Mouse (Mus musculus) MEL (cell line): Measurements from ENCODE around the gene Bcas3. TPM values are rescaled to one million over a fixed set of nuclear protein-coding genes. Genes with fewer than 3 reads are reported as not detected.

Experiments
- DNase-seq: peaks from one replicate; pipeline ENCODE4 v3.0.0; 2011; ENCODE audit warnings: low read depth, low spot score
- H3K27ac ChIP-seq: 2 replicates; pipeline ENCODE4 v1.5.1; 2012; ENCODE audit warnings: low read depth, mild to moderate bottlenecking, control low read depth, low read length, moderate library complexity; ENCODE audit not compliant: control insufficient read depth
- H3K27me3 ChIP-seq, 2 experiments: fragments of 150-350 bp in 1 of 2; sonication (generic) in 1 of 2; 2 replicates each; pipeline ENCODE4 v1.6.1; 2012; ENCODE audit warnings: low read length in 2 of 2, mild to moderate bottlenecking in 2 of 2, improper control_type of control experiment in 1 of 2, moderate library complexity in 1 of 2; ENCODE audit not compliant: insufficient read depth in 2 of 2, control insufficient read depth in 1 of 2
- H3K36me3 ChIP-seq, 2 experiments: 2 replicates each; pipeline ENCODE4 v1.6.1; 2012 to 2014; ENCODE audit warnings: low read length in 2 of 2, improper control_type of control experiment in 1 of 2, inconsistent platforms in 1 of 2, mild to moderate bottlenecking in 1 of 2; ENCODE audit not compliant: insufficient read depth in 2 of 2, control insufficient read depth in 1 of 2
- H3K4me1 ChIP-seq, 2 experiments: fragments of 150-350 bp in 1 of 2; sonication (generic) in 1 of 2; 2 replicates each; pipeline ENCODE4 v1.6.1; 2012; ENCODE audit warnings: low read length in 2 of 2, improper control_type of control experiment in 1 of 2, mild to moderate bottlenecking in 1 of 2; ENCODE audit not compliant: insufficient read depth in 2 of 2, control insufficient read depth in 1 of 2
- H3K4me3 ChIP-seq, 2 experiments: fragments of 150-350 bp in 1 of 2; sonication (generic) in 1 of 2; 2 replicates each; pipeline ENCODE4 v1.5.1; 2012; ENCODE audit warnings: low read depth in 2 of 2, low read length in 2 of 2, mild to moderate bottlenecking in 2 of 2, moderate library complexity in 2 of 2, control low read depth in 1 of 2, improper control_type of control experiment in 1 of 2; ENCODE audit not compliant: control insufficient read depth in 1 of 2, insufficient read depth in 1 of 2
- H3K79me2 ChIP-seq: 2 replicates; pipeline ENCODE4 v1.6.1; 2012; ENCODE audit warnings: mild to moderate bottlenecking, low read length, moderate library complexity; ENCODE audit not compliant: control insufficient read depth, poor library complexity, insufficient read depth
- H3K9ac ChIP-seq: 2 replicates; pipeline ENCODE4 v1.6.1; 2012; ENCODE audit warnings: low read depth, mild to moderate bottlenecking, control low read depth, low read length, moderate library complexity; ENCODE audit not compliant: control insufficient read depth, poor library complexity, severe bottlenecking
- H3K9me3 ChIP-seq: fragments of 150-350 bp; sonication (generic); replicated peaks from 2 replicates; pipeline ENCODE4 v1.6.1; 2012; ENCODE audit warnings: mild to moderate bottlenecking, low read length, improper control_type of control experiment, moderate library complexity; ENCODE audit not compliant: insufficient read depth
- BHLHE40 ChIP-seq: IDR thresholded peaks from 2 replicates; pipeline ENCODE4 v1.6.1; 2012; ENCODE audit warnings: low read depth, mild to moderate bottlenecking, inconsistent platforms, low read length, improper control_type of control experiment, borderline replicate concordance
- CHD1 ChIP-seq: IDR thresholded peaks from 2 replicates; pipeline ENCODE4 v1.6.1; 2012; ENCODE audit warnings: low read depth, mild to moderate bottlenecking, inconsistent platforms, low read length, improper control_type of control experiment
- E2F4 ChIP-seq: IDR thresholded peaks from 2 replicates; pipeline ENCODE4 v1.6.1; 2011; ENCODE audit warnings: low read depth, low read length, improper control_type of control experiment, borderline replicate concordance
- ELF1 ChIP-seq: IDR thresholded peaks from 2 replicates; pipeline ENCODE4 v1.6.1; 2014; ENCODE audit warnings: low read depth, mild to moderate bottlenecking, inconsistent platforms, low read length, improper control_type of control experiment, moderate library complexity
- HCFC1 ChIP-seq: IDR thresholded peaks from 2 replicates; pipeline ENCODE4 v1.6.1; 2012; ENCODE audit warnings: low read depth, mild to moderate bottlenecking, inconsistent platforms, low read length, improper control_type of control experiment, moderate library complexity
- MAFK ChIP-seq: IDR thresholded peaks from 2 replicates; pipeline ENCODE4 v1.6.1; 2011; ENCODE audit warnings: low read depth, mild to moderate bottlenecking, low read length, improper control_type of control experiment, borderline replicate concordance
- MAZ ChIP-seq: IDR thresholded peaks from 2 replicates; pipeline ENCODE4 v1.6.1; 2012; ENCODE audit warnings: low read depth, mild to moderate bottlenecking, inconsistent platforms, low read length, improper control_type of control experiment
- MXI1 ChIP-seq: IDR thresholded peaks from 2 replicates; pipeline ENCODE4 v1.6.1; 2011; ENCODE audit warnings: mild to moderate bottlenecking, low read depth, low read length, improper control_type of control experiment
- MYB ChIP-seq: IDR thresholded peaks from 2 replicates; pipeline ENCODE4 v1.6.1; 2011; ENCODE audit warnings: mild to moderate bottlenecking, low read depth, low read length, improper control_type of control experiment
- NRF1 ChIP-seq: IDR thresholded peaks from 2 replicates; pipeline ENCODE4 v1.6.1; 2014; ENCODE audit warnings: low read depth, mild to moderate bottlenecking, inconsistent platforms, low read length, improper control_type of control experiment, moderate library complexity; ENCODE audit not compliant: poor library complexity, insufficient read depth, severe bottlenecking
- RAD21 ChIP-seq: IDR thresholded peaks from 2 replicates; pipeline ENCODE4 v1.6.1; 2011; ENCODE audit warnings: mild to moderate bottlenecking, low read depth, low read length, improper control_type of control experiment
- RCOR1 ChIP-seq: IDR thresholded peaks from 2 replicates; pipeline ENCODE4 v1.6.1; 2012; ENCODE audit warnings: low read depth, mild to moderate bottlenecking, inconsistent platforms, low read length, improper control_type of control experiment
- SMC3 ChIP-seq: IDR thresholded peaks from 2 replicates; pipeline ENCODE4 v1.6.1; 2011; ENCODE audit warnings: low read depth, low read length, improper control_type of control experiment
- USF1 ChIP-seq: IDR thresholded peaks from 2 replicates; pipeline ENCODE4 v1.6.1; 2014; ENCODE audit warnings: low read depth, mild to moderate bottlenecking, inconsistent platforms, low read length, improper control_type of control experiment, moderate library complexity
- ZC3H11A ChIP-seq: IDR thresholded peaks from 2 replicates; pipeline ENCODE4 v1.6.1; 2012; ENCODE audit warnings: low read depth, mild to moderate bottlenecking, inconsistent platforms, low read length, improper control_type of control experiment
- ZMIZ1 ChIP-seq: IDR thresholded peaks from 2 replicates; pipeline ENCODE4 v1.6.1; 2012; ENCODE audit warnings: low read depth, mild to moderate bottlenecking, inconsistent platforms, low read length, improper control_type of control experiment, moderate library complexity
- polyA plus RNA-seq, 2 experiments: library from polyadenylated mRNA; stranded (reverse) in 1 of 2; unstranded in 1 of 2; fragments of >175 nt in 1 of 2; fragments of >200 nt in 1 of 2; gene quantifications; 2 replicates each; pipeline versions ENCODE4 v1.2.1 to v1.2.4; 2012; ENCODE audit warnings: low replicate concordance in 2 of 2, low read depth in 1 of 2; ENCODE audit not compliant: insufficient read length in 2 of 2, insufficient read depth in 1 of 2, missing spikeins in 1 of 2
- total RNA-seq: library from RNA; depleted of rRNA; stranded (reverse); fragments of 300-350 nt; gene quantifications from 2 replicates; pipeline ENCODE4 v1.2.3, GENCODE M21; 2012

The Bcas3 gene
- total and polyA plus RNA-seq, 3 experiments = 8.6 to 14.7 TPM; not detected in 1

- Histone ChIP-seq H3K9ac (no peak overlapping the region), H3K27me3 (no peaks in the 10 kb centered on the region), H3K9me3 (no peaks in the 10 kb centered on the region), H3K4me1 (no peaks in the 10 kb centered on the region), H3K27ac (no peak overlapping the region), H3K79me2 (no peaks in the 10 kb centered on the region), H3K4me3 (no peak overlapping the region), H3K36me3 (no peaks in the 10 kb centered on the region)
- no peak for TF ChIP-seq MYB
- TF ChIP-seq MXI1 = no peak
- TF ChIP-seq ZMIZ1 = no peak
- TF ChIP-seq NRF1 = no peak
- no peak for TF ChIP-seq RAD21
- no peak for DNase-seq
Observed at GRCm38 (mm10) chr11:85678666-85679065, 325.7 kb downstream of the Bcas3 start.

DNA sequence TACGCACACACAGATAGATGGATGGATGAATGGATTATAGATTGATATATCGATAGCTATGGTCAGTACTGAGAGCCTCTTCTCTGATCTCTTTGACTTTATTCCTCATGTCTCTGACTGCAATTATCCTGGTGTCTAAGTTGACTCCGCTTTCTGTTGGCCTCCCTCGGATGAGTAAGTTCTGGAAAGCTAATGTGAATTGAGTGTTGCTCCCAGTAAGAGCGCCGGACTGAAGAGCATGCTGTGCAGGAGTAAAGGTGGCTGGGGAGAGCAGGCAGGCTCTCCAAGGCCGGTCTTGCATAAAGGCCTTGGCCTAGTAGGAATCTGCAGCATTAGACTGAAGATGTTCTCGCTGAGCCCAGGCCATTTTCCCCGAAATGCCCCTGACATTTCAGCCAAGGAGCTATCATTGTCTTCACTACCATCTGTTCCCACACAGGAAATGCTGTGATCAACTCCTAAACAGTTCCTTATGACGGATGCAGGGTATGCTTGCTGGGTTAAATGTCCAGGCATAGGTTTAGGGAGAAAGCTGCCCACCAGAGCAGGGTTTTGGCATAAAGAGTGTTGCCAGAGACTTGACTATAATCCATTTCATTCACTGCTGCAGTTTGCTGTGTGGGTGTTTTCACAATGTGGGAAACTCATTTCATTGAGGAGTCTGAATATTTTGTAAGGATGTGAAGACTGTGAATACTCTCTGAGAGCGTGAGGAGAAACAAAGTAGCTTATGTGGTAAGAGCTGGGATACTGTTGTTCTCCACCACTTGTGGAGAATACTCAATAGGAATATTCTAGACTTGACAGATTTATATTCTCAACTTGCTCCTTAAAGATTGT is 328.8 kb downstream of the Bcas3 start:
- TF ChIP-seq HCFC1 (no peak), MAFK (no peak), USF1 (no peak), ELF1 (no peak), E2F4 (no peak), SMC3 (no peak), MYB (no peak), RCOR1 (no peak), BHLHE40 (no peak), MAZ (no peak), ZC3H11A (no peak), CHD1 (no peak)
- Histone ChIP-seq H3K27me3 (no peaks in the 10 kb centered on the region), H3K9me3 (no peaks in the 10 kb centered on the region), H3K27ac (no peak overlapping the region), H3K4me3 (no peak overlapping the region), H3K79me2 (no peaks in the 10 kb centered on the region), H3K36me3 (no peaks in the 10 kb centered on the region), H3K9ac (no peak overlapping the region), H3K4me1 (peaks cover 0 to 5% of the 10 kb centered on the region in 2 experiments; a peak in 1 of 4 replicates)
- DNase-seq = no peak
